Mouse (Mus musculus): ENCODE data around the gene Dmxl2. TPM values are rescaled to one million over a fixed set of nuclear protein-coding genes. Genes with fewer than 3 reads are reported as not detected.

Gene Dmxl2
- polyA plus RNA-seq, 1 experiment = 98.9 TPM

DNA sequence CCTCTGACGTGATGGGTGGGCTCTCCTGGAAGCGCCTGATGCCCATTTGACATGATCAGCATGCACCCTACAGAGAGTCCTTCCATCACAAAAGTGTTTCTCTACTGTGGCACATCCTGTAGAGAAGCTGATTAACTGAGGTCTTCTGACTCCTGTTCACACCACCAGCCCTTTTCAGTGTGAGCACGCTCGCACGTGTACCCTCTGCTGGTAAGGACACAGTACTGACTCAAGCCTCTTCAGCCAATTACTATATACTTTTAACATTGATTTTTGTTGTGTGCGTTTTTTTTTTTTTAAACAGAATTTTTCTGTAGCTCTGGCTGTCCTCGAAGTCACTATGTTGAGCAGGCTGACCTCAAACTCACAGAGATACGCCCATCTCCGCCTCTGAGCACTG, 185.1 kb downstream of the Dmxl2 start:
- 76% methylated on average over 9 of the region's 9 CpGs for WGBS
- Histone ChIP-seq H3K4me3 (replicated peaks; ENCODE audit: insufficient read depth, low read depth, low read length) (no peak overlapping the region), H3K4me1 (ENCODE audit: control insufficient read depth, insufficient read depth, low read length) (no peaks in the 10 kb centered on the region), H3K27ac (ENCODE audit: insufficient read depth, low read length) (no peak overlapping the region), H3K27me3 (ENCODE audit: control insufficient read depth, insufficient read depth, low read length) (no peaks in the 10 kb centered on the region)
- no peak for DNase-seq
- TF ChIP-seq POLR2A (IDR thresholded peaks at IDR 0.05; ENCODE audit: borderline replicate concordance, insufficient read depth, low read length) (no peak), CTCF (IDR thresholded peaks at IDR 0.05; ENCODE audit: borderline replicate concordance, insufficient read depth, low read depth, low read length) (no peak)

Other genes with a start within 250 kb of the Dmxl2 start
- gene Cyp19a1, start 233.5 kb downstream of the Dmxl2 start, polyA plus RNA-seq (2012; rRNA removed) = not detected in 2 replicates
- gene Gldn, start 215.1 kb downstream of the Dmxl2 start, polyA plus RNA-seq (2012; rRNA removed) = 0.28 and 0.32 TPM in 2 replicates
- not detected in 2 replicates for gene Sh2d7, start 37.4 kb upstream of the Dmxl2 start, polyA plus RNA-seq (2012; rRNA removed)
- gene Cib2, start 58.6 kb upstream of the Dmxl2 start, polyA plus RNA-seq (2012; rRNA removed) = 31.7 and 40.2 TPM in 2 replicates
- 209 and 211 TPM in 2 replicates for gene Idh3a, start 84.7 kb upstream of the Dmxl2 start, polyA plus RNA-seq (2012; rRNA removed)
- gene Acsbg1, start 160.2 kb upstream of the Dmxl2 start, polyA plus RNA-seq (2012; rRNA removed) = 270 and 289 TPM in 2 replicates
- 36.4 and 37.5 TPM in 2 replicates for gene Dnaja4, start 197.2 kb upstream of the Dmxl2 start, polyA plus RNA-seq (2012; rRNA removed)
- gene Wdr61, start 232.9 kb upstream of the Dmxl2 start, polyA plus RNA-seq (2012; rRNA removed) = 65.3 and 69.6 TPM in 2 replicates

All from cerebellum, adult 2 months (tissue).